16 mouse cellular contexts compared by ENCODE assay signal in the genomic region with DNA sequence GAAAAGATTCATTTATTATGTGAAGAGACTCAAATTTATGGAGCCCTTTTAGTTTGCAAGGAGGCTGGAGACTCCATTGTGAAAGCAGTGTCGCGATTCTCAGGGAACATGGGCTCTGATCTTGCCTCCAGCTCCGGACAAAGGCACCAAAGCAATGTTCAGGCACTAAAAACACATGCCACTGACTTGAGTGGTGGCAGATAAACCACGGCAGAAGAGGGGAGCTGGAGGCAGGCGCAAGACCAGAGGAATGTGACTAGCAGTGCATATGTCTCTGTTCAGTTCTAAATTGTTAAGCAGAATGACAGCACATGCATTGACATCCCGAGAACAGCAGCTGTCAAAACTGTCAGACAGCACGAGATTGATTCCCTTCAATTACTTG.
DNase-seq lines count a peak whose midpoint lies in the region; ATAC-seq and TF ChIP-seq lines count a peak whose summit lies in the region.
"Had no signal": no experiment of that assay in that cellular context is flagged by ENCODE, and none has a peak within 500 bp of the region (broad histone marks: within the 10 kb centered on the region; RNA-seq: fewer than 3 reads in every experiment).

No protein-coding gene starts in this region.

- no peak; the same call in 1 of the 2 replicates for ATAC-seq in kidney, embryonic 14.5 days (ENCODE audit: low FRiP score, low TSS enrichment)
- peak; percentile 19; the same call in 1 of the 2 replicates for ATAC-seq in lung, postnatal 0 days
- ATAC-seq in intestine, embryonic 15.5 days = peak; percentile 46
- ATAC-seq in stomach, embryonic 16.5 days (ENCODE audit: insufficient read depth, low FRiP score) = no peak

- no peak for TF ChIP-seq CTCF in lung, postnatal 0 days (IDR thresholded peaks at IDR 0.05)
- no peak for TF ChIP-seq CTCF in lung, adult 2 months (IDR thresholded peaks at IDR 0.05; ENCODE audit: insufficient read depth, low read length)

- no peak overlapping the region for H3K27ac ChIP-seq in kidney, embryonic 14.5 days (ENCODE audit: low read depth, low read length)
- peak overlapping the region; percentile 86 for H3K27ac ChIP-seq in lung, postnatal 0 days (ENCODE audit: low read length)
- H3K27ac ChIP-seq in intestine, embryonic 15.5 days = no peak overlapping the region
- peak overlapping the region; percentile 92 for H3K27ac ChIP-seq in stomach, embryonic 16.5 days (ENCODE audit: low read length)
- H3K27ac ChIP-seq: hindbrain, embryonic 12.5 days; liver, embryonic 15.5 days had no signal

- no peak for TF ChIP-seq POLR2A in lung, adult 2 months (IDR thresholded peaks at IDR 0.05; ENCODE audit: borderline replicate concordance, extremely low read depth, low read depth, low read length)

- no peak overlapping the region for H3K9ac ChIP-seq in kidney, embryonic 14.5 days (ENCODE audit: low read depth, low read length)
- no peak overlapping the region for H3K9ac ChIP-seq in lung, postnatal 0 days (replicated peaks; ENCODE audit: low read depth)
- no peak overlapping the region for H3K9ac ChIP-seq in intestine, embryonic 15.5 days
- H3K9ac ChIP-seq in stomach, embryonic 16.5 days (ENCODE audit: low read length) = no peak overlapping the region
- H3K9ac ChIP-seq: hindbrain, embryonic 12.5 days; liver, embryonic 15.5 days had no signal

- H3K4me1 ChIP-seq in kidney, embryonic 14.5 days (ENCODE audit: control insufficient read depth, insufficient read depth, low read length) = no peaks in the 10 kb centered on the region
- no peaks in the 10 kb centered on the region for H3K4me1 ChIP-seq in lung, postnatal 0 days (ENCODE audit: insufficient read depth, low read depth, low read length)
- no peaks in the 10 kb centered on the region for H3K4me1 ChIP-seq in lung, adult 2 months (ENCODE audit: control insufficient read depth, insufficient read depth, low read length)
- H3K4me1 ChIP-seq in intestine, embryonic 15.5 days (replicated peaks) = no peaks in the 10 kb centered on the region
- H3K4me1 ChIP-seq in stomach, embryonic 16.5 days (ENCODE audit: control insufficient read depth, insufficient read depth, low read length) = no peaks in the 10 kb centered on the region
- H3K4me1 ChIP-seq: hindbrain, embryonic 12.5 days; liver, embryonic 15.5 days; megakaryocyte, embryonic 14.5 days had no signal

- DNase-seq in kidney, postnatal 14 days = no peak
- DNase-seq in lung, postnatal 0 days (ENCODE audit: low spot score) = peak; percentile 17
- DNase-seq in lung, adult 2 months = no peak
- no peak for DNase-seq in cerebellum, adult 9-11 months
- DNase-seq in urinary bladder, adult 18-20 months (ENCODE audit: low spot score in 2 of 2) = no peak
- DNase-seq: adrenal gland, adult 2 months; cerebellum, adult 2 months; kidney, adult 18-20 months; left cerebral cortex, postnatal 4 days; right cerebral cortex, postnatal 14 days had no signal

- H3K4me2 ChIP-seq in kidney, embryonic 14.5 days (replicated peaks; ENCODE audit: low read depth, low read length) = 0 out of 2 replicates have a peak overlapping the region, but pooled peaks have one; percentile 8
- H3K4me2 ChIP-seq in lung, postnatal 0 days (replicated peaks; ENCODE audit: low read depth, low read length) = peak overlapping the region; percentile 38
- peak overlapping the region; percentile 44 for H3K4me2 ChIP-seq in intestine, embryonic 15.5 days (replicated peaks)
- H3K4me2 ChIP-seq in stomach, embryonic 16.5 days (ENCODE audit: low read depth, low read length) = peak overlapping the region; percentile 44
- H3K4me2 ChIP-seq: hindbrain, embryonic 12.5 days; liver, embryonic 15.5 days had no signal

- 44% methylated on average over 7 of the region's 7 CpGs for WGBS in kidney, embryonic 14.5 days
- 30% methylated on average over 7 of the region's 7 CpGs for WGBS in lung, postnatal 0 days
- WGBS in lung, adult 2 months = 50% methylated on average over 7 of the region's 7 CpGs
- 47% methylated on average over 7 of the region's 7 CpGs for WGBS in intestine, embryonic 15.5 days
- WGBS in stomach, embryonic 16.5 days = 45% methylated on average over 7 of the region's 7 CpGs

- no peak overlapping the region for H3K4me3 ChIP-seq in kidney, embryonic 14.5 days (ENCODE audit: low read length)
- H3K4me3 ChIP-seq in lung, postnatal 0 days (ENCODE audit: low read depth, low read length) = no peak overlapping the region
- no peak overlapping the region for H3K4me3 ChIP-seq in lung, adult 2 months (replicated peaks; ENCODE audit: extremely low read depth, low read depth, low read length)
- no peak overlapping the region for H3K4me3 ChIP-seq in intestine, embryonic 15.5 days (replicated peaks)
- no peak overlapping the region for H3K4me3 ChIP-seq in stomach, embryonic 16.5 days (replicated peaks; ENCODE audit: low read length)
- H3K4me3 ChIP-seq: hindbrain, embryonic 12.5 days; liver, embryonic 15.5 days; megakaryocyte, embryonic 14.5 days had no signal

- no peak for TF ChIP-seq EP300 in lung, postnatal 0 days (IDR thresholded peaks at IDR 0.05)

- H3K27me3 ChIP-seq in kidney, embryonic 14.5 days (ENCODE audit: control insufficient read depth, insufficient read depth, low read length) = no peaks in the 10 kb centered on the region
- no peaks in the 10 kb centered on the region for H3K27me3 ChIP-seq in lung, postnatal 0 days (replicated peaks; ENCODE audit: insufficient read depth, low read length)
- H3K27me3 ChIP-seq in intestine, embryonic 15.5 days (replicated peaks) = no peaks in the 10 kb centered on the region
- no peaks in the 10 kb centered on the region for H3K27me3 ChIP-seq in stomach, embryonic 16.5 days (ENCODE audit: control insufficient read depth, insufficient read depth, low read length)
- H3K27me3 ChIP-seq: hindbrain, embryonic 12.5 days; liver, embryonic 15.5 days; megakaryocyte, embryonic 14.5 days had no signal

- no peaks in the 10 kb centered on the region for H3K9me3 ChIP-seq in kidney, embryonic 14.5 days (ENCODE audit: control insufficient read depth, low read length)
- H3K9me3 ChIP-seq in lung, postnatal 0 days (ENCODE audit: low read length) = no peaks in the 10 kb centered on the region
- no peaks in the 10 kb centered on the region for H3K9me3 ChIP-seq in intestine, embryonic 15.5 days
- H3K9me3 ChIP-seq in stomach, embryonic 16.5 days (replicated peaks; ENCODE audit: control insufficient read depth, low read length) = no peaks in the 10 kb centered on the region
- H3K9me3 ChIP-seq: hindbrain, embryonic 12.5 days had no signal

- H3K36me3 ChIP-seq in kidney, embryonic 14.5 days (ENCODE audit: control insufficient read depth, insufficient read depth, low read length) = no peaks in the 10 kb centered on the region
- no peaks in the 10 kb centered on the region for H3K36me3 ChIP-seq in lung, postnatal 0 days (ENCODE audit: insufficient read depth, low read length)
- no peaks in the 10 kb centered on the region for H3K36me3 ChIP-seq in intestine, embryonic 15.5 days
- H3K36me3 ChIP-seq in stomach, embryonic 16.5 days (ENCODE audit: control insufficient read depth, insufficient read depth, low read length) = no peaks in the 10 kb centered on the region
- H3K36me3 ChIP-seq: hindbrain, embryonic 12.5 days; liver, embryonic 15.5 days had no signal

Comparison
In these comparisons a context has a peak if more than half of its experiments do, and no peak if none do; other contexts are left out.
1. ATAC-seq: peak in lung, postnatal 0 days (single experiment) and intestine, embryonic 15.5 days (single experiment); none in kidney, embryonic 14.5 days (single experiment) and stomach, embryonic 16.5 days (single experiment).
2. H3K27ac ChIP-seq: peak in lung, postnatal 0 days (single experiment) and stomach, embryonic 16.5 days (single experiment); none in kidney, embryonic 14.5 days (single experiment) and intestine, embryonic 15.5 days (single experiment).
3. Peak in every context shown above with its lines, with median percentiles within 50 percentile points of each other: H3K4me2 ChIP-seq.